Mouse (Mus musculus) monocyte, adult 2 months (primary cell): ENCODE measurements around the gene Amotl1.

ENCODE experiments used
- DNase-seq, 2 experiments: peaks; one replicate each; pipeline ENCODE4 v3.0.0; 2022; ENCODE audit warnings: low spot score in 2 of 2, low read depth in 1 of 2

Gene Amotl1

DNA sequence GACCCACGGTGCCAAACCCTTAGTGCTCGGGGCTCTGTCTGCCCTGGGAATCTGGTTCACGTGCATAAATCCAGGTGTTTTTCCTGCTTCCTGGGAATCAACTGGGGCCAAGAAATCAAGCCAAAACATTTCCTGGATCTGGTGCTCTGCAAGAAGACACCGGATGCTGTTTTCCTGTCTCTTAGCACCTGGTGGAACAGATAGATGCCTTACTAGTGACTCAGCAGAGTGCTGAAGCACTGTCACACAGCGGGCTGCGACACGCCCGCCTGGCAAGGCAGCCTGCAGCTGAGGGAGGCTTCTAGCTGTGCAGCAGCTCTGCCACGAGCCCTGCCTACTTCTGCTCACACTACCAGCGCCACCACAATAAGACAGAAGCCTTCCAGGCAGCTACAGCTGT, 85.4 kb downstream of the Amotl1 start:
- DNase-seq: no peak

DNA sequence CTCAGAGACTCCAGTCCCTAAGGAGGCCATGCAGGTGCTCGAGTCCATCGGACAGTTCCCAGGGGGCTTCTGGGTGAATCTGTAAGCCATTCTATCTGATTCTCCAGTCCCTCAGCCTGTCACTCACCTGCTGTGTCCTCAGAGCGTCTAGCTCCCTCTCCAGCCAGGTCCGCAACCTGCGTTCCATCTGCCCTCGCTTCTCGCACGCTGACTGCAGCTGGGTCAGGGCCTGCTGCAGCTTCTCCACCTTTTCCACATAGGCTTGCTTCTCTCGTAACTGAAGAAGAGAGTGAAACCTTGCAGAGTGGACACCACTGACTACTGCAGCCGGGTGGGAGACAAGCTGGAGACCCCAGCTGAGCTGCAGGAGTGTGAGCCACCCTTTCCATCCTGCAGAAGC, 86.5 kb downstream of the Amotl1 start:
- DNase-seq: no peak

DNA sequence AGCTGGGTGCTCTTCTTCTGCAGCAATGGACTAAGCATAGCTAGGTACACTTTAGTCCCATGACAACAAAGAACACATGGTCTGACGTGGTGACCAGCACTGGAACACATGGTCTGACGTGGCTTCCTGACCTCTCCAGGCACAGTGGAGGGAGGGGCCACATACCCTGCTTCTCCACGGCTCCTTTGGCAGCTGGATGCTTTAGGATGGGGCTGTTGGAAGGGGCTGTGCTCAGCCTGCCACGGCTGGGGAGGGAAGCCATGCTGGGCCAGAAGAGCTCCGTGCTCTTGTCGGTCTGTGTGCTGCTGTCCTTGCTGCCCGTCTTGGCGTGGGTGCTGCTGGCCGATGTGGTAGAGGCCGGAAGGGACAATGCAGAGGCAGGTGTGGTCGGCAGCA, 96.5 kb downstream of the Amotl1 start:
- no peak for DNase-seq

DNA sequence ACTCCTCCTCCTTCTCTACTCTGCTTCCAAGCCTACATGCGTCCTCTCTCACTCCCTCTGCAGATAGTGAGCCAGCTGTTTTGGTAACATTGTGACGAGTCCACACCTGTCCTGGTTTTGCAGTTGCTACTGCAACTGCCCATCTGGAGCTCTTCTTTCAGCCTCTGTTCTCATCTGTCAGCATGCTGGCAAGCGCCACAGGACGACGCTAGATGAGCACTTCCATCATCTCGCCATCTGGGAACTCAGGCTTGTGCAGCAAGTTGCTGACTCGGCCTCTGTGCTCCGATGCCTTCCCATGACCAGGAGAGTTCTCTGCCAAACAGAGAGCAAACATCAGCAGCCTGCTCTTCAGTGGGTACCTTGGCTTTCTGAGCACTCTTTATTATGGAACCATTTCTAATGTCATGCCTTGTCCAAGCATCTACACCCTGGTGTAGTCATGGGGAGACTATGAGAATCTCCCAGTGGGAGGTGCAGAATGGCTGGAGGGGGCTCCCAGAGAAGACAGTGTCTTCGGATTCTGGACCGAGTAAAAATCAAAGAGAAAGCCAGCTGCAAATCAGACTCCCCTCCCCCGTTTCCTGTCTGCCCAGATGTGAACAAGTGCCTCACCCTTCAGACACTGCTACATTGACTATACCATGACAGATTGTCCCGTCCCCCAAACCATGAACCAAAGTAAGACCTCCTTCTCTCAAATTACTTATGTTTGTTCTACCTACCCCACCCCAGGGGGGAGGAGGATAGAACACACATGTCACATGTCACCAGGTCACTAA, 97.1 kb downstream of the Amotl1 start:
- no peak for DNase-seq

DNA sequence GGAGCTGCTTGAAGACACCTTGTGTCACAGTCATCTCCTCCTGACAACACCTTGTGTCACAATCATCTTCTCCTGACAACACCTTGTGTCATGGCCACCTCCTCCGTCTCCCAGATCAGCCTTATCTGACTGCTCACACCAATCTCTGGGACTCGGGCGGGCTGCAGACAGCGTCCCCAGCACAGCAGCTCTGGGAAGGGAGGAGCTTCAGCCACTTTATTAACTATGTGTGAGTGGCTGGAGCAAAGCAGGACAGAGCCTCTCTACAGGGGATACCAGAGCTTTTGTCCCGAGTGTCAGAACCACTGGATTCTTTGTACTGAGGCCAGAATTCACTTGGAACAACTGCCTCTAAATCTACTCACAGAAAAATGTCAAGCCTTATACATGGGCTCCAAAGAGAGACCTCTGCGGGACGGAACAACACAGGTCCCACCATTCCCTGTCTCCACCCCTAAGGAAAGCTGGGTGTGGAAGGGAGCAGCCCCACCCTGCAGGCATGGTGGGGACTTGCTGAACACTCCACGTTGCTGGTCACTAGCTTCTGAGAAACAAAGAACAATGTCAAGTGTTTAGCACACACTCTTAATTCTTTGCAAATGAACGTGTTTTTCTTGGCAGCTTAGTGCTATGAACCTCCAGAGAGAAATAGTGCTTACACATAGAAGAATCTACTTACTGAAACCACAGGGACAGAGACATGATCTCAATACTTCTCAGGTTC, 100.7 kb downstream of the Amotl1 start:
- DNase-seq: no peak

DNA sequence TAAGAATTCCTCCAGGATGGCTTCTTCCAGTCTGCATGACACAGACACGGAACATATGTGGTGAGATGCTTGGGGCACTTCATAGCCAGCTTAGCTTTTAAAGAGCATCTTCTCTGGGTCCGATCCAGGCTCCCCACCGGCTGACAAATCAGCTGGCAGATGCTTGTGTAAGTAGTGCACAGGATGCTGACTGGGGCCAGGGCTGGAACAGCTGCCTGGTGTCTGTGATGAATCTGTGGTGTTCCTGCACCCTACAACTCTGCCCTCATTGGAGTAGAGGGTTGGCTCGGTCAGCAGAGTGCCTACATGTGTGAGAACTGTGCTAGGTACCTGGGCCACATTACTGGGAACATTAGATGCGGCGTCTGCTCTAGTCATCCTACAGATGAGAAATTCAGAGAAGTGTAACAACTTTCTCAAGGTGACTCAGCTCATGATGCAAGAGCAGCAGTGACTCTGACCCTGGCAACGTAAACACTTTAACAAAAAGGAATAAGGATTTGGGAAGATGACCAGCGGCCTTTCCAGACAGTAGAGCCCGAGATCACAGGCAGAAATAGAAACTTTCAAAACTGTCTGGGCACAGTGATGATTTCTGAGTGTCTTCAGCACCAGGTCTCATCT, 109.9 kb downstream of the Amotl1 start:
- DNase-seq: no peak

DNA sequence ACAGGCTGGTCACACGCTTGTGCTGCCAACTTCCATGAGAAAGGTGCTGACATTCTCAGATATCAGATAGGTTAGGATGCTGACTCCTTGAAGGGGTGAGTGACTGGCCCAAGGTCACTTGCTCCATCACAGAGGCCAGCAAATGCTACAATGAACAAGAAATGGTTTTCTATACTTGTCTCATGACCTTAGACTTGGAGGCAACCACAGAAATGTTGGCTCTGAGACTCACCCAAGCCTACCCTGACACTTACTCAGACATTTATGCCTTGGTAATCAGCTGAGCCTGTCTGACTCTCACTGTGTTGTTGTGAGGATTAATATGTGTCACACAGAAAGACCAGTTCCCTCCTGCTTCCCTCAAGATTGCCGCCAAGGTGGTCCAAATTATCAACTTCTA, 111.2 kb downstream of the Amotl1 start:
- no peak for DNase-seq

DNA sequence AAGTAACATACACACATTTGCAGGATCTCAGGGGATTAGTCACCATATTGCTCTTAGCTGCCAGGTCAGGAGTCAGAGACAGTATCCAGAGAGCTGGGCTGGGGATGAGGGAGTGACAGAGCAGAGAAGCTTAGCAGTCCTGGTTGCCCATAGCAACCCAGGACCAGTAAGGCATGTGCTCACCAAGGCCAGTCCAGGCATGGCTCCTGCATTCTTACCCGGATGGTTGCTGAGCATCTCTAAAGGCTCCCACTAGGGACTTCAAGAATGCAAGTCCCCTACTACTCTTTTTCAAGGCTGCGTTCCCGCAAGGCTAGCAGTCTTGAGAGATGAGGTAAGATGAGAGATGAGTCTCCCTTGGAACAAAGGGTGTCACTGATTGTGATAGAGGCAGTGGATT, 112.6 kb downstream of the Amotl1 start:
- DNase-seq: no peak

DNA sequence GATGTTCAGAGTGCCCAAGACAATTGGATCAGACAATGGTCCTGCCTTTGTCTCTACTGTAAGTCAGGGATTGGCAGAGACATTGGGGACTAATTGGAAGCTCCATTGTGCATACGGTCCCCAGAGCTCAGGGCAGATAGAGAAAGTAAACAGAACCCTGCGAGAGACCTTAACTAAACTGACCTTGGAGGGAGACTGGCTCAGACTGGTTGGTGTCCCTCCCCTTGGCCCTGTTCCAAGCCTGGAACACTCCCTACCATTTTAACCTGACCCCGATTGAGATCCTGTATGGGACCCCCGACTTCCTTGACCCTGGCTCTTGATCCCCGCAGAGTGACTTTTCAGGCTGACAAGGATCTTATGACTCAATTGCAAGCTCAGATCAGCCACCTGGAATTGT, 114.9 kb downstream of the Amotl1 start:
- DNase-seq: no peak

DNA sequence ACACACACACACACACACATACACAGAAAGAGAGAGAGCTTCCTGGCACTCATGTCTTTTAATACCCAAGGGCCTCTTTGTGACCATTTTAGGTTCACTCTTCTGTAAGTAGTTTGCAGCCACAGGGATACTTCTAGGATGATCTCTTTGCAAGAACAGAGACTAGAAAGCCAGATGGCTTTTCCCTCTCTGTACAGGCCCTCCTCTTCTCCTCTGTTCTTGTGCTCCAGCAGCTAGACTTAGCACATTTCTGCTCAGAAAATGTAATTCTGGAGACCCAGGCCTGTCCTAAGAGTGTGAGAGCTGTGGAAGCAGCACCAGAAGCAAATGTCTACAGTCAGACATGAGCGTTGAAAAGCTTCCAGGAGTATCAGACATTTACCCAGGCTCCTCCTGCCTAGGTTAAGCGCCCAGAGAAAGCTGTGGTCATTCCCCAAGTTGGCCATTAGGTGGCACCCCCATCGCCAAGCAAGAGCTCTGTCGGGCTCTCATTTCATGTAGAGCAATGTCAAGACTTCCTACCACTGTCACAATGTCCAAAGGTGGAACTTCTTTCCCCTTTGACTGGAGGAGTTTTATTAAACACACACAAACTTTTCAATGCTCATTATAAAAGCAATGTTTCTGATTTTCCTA, 121.3 kb downstream of the Amotl1 start:
- DNase-seq: peak in 1 of 2 experiments; percentile 6

DNA sequence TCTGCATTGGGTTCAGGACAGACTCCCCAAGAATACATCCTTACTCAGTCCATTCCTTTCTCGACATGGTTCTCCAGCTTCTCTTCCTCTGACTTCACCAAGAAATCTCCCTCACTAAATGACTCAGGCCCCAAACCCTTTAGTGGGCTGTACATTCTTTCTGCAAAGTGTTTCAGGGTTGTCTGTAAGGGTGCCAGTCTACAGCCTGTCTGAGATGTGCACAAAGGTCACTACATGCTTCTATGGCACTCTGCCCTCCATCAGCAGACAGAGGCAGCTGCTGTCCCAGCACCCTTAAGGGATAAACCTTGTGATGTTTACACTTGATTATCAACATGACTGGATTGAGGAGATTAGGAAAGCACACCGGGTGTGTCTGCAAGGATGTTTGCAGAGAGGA, 123.2 kb downstream of the Amotl1 start:
- DNase-seq: no peak

DNA sequence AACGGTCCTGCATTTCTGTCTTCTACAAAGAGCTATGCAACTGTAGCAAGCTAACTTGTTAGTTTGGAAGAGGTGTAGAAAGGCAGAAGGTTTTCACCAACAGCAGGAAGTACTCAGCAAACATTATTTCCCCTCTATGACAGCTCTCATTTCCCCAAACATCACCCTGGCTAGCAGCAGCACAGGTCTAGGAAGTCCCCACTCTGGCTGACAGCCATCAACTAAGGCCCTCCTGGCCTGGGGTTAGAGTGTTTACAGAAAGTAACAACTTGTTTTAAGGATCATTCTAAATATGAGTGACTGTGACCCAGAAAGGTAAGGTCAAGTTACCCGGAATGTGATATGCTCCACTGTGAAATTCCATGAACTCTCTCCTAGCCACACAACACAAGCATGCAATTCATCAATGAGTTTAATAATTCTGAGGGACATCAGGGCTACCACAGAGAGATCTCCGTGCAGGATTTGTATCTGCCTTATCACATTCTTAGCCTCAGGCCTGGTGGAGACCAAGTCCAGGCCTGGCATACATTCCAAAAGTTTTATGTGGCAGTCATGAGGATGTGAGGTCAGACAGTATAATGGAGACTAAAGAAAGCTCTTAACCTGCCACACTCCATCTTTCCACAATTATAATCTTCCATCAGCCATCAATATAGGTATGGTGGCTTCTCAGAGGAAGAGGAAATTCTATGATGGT, 123.7 kb downstream of the Amotl1 start:
- DNase-seq: no peak

DNA sequence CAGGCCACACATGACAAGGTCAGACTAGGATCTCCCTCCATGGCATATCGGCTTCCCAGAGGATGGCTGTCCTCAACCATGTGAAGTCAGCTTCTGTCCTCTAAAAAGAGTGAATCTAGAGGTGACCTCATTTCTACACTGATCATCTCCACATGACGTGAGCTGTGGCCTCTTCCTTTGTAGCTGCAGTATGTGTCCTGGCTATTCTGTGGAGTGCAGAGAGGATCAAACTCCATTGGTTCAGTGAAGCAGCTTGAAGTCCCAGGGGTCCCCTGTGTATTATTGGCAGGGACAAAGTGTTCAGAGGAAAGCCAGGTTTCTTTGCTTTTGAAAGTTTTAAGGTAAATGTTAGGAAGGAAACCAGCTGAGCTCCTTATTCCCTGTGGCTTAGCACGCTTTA, 126.8 kb downstream of the Amotl1 start:
- DNase-seq: no peak

DNA sequence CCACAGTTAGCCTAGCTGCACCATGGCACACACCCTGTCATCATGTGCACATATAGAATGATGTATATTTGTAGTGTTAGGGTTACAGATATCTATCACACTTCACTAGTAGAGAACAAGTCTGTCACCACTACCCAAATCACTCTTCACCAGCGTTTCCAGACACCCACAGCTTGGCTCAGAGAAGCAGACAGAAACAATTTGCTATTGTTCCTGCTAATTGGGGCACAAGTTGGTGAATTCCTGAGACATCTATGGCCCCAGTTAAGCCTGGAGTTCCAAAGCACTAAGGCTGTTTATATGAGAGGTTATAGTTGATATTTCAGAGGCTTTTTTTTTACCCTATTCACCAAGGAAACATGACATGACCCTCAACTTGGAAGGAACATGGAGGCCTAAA, 127.6 kb downstream of the Amotl1 start:
- no peak for DNase-seq

DNA sequence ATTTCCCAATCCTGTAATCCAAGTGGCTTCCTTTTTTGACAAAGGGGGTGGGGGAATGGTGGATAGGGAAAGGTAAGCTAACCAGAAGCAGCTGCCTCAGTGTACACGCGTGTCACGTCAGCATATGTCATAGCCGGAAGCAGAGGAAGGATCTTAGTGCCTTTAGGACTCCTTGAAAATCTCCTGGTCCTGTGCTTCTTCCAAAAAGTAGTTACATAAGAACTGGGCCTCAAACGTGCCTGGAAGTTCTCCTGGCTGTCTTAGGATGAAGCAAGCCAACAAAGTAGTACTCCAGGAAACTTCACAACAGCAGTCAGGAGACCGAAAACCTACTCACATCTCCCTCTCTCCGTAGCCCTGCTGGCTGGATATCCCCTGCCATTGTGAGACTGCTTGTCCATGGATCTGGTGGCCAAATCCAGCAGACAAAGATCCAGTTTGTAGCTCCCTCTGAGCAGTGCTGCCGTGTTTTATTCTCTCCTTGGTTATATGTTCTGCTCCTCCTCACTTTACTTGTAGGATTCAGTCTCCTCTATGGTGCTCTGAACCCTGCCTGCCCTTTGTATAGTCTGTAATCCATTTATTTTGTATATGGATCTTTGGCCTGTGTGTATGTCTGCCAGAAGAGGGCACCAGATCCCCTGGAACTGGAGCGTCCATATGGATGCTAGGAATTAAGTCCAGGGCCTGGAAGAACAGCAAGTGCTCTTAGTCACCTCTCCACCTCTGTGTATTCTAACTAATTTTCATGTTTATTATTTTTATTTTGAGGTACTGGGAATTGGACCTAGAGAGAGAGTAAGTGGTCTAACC, 132.0 kb downstream of the Amotl1 start:
- DNase-seq: no peak

DNA sequence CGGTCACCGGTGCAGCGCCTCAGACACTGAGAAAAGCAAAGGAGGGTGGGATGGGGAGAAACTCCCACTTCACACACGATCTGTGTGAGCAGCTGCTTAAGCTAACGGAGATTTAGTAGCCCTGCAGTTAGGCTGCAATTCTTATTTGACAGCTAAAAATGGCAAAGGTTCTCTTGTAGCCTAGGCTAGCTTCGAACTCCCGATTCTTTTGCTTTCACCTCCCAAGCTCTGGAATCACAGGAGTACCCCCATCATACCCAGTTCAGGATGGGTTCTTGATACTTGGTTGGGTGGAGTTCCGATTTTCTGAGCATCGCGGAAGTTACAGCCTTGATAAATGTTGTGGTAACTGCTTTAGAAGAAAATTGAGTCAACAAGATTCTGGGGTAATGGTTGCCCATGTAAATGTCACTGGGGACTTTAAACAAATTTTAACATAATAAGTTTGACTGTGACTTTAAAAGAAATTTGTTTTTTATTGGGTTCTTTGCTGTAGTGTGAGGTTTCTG, 143.9 kb downstream of the Amotl1 start:
- DNase-seq: no peak

DNA sequence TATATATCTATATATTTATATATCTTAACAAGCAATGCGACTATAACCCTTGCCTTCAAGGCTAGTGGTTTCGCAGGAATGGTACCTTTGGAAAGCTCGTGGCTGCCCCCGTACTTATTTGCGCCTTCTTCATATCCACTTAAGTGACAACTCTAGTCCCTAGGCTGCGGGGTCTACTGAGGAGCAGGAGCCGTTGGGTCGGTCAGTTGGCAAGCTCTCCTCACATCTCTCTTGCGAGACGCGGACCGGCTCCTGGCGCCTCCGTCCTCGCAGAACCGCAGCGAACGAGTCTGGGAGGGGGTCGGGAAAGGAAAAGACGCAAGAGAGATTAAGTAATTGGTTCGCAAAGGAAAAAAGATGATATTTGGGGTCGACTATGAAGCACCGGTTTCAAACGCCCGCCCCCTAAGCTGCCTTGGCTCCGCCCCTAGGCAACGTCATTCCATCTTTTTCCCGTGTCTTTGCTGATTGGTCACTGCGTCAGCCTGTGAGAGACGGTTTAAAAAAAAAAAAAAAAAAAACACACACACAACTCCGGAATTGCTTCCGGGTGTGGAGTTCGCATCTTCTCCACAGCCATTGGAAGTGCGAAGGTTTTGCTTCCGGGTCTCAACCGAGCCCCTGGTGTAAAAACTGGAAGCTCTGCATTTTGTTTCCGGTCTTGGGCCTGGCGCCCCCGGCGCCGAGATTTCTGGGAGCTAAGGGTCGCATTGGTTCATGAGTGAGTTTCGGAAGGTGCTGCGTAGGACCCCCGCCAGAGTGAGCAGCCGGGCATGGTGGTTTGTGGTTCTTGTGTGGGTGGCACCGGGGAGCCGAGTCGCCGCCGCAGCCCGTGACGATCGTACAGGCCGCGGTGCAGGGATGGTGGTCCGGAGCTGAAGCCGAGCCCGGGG, 144.6 kb downstream of the Amotl1 start, which contains the start of the genes Kdm4d and Cwc15:
Gene Kdm4d (minus strand): TSS at position 460 of the 893 bp plus-strand sequence.
Gene Cwc15 (plus strand): TSS at position 595 of the 893 bp plus-strand sequence.
- peak; percentile 69 to 88 for DNase-seq

DNA sequence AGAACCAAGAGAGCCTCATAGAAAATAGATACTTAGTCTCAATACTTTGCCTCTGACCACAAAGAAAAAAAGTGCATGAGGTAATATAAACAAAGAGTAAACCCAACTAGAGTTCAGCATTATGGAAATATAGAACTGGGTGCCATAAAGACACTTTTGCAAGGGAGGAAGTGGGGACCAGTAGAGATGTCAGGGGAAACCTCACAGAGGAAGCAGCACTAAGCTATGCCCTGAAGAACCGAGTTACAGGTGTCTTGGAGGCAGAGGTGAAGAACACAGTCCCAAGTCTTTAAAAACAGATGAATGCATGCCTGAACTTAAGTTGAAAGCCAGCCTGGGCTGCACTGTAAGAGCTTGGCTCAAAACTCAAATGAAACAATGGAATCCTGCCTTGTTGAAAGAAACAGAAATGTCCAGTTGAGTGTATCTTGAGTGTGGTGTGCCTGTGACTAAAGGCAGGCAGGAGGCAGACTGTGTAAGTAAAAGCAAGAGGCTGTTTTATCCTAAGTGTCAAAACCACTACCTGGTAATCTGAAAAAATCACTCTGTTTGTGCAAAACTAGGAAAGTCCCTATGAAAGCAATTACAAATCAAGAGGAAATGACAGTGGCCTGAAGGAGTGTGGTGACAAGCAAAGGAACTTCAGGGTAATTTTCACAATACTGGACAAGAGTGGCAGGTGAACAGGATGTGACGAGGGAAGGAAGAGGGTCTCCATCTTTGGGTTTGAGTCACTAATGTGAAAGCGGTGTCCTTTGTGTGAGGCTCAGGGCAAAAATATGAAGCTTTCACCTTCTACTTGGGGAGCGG, 145.8 kb downstream of the Amotl1 start:
- no peak for DNase-seq
